Mouse (Mus musculus) T-helper 1 cell (primary cell): ENCODE data around the gene Ube2k.

Source experiments
- in situ Hi-C: fragments of 300-600 bp; cut with MboI, MseI; formaldehyde crosslinking; loops from one replicate; pipeline ENCODE4 v1.15.1; 2025; ENCODE audit warnings: high pct_unique_total_duplicates

The Ube2k gene

GRCm38 (mm10) chr5:65537420-65538071, 513 bp downstream of the Ube2k start:
- in situ Hi-C loops: no loop called here

- in situ Hi-C loops: no loop called here
Observed at GRCm38 (mm10) chr5:65538121-65538520, 1.1 kb downstream of the Ube2k start.

- in situ Hi-C loops: no loop called here
Observed at GRCm38 (mm10) chr5:65538829-65539228, 1.8 kb downstream of the Ube2k start.

GRCm38 (mm10) chr5:65539786-65540185, 2.8 kb downstream of the Ube2k start:
- in situ Hi-C loops: no loop called here

- in situ Hi-C loops: no loop called here
Observed at GRCm38 (mm10) chr5:65541889-65542288, 4.9 kb downstream of the Ube2k start.

- in situ Hi-C loops: no loop called here
Observed at GRCm38 (mm10) chr5:65543491-65543890, 6.5 kb downstream of the Ube2k start.

- in situ Hi-C loops: no loop called here
Observed at GRCm38 (mm10) chr5:65544616-65545015, 7.6 kb downstream of the Ube2k start.

GRCm38 (mm10) chr5:65549677-65550076, 12.6 kb downstream of the Ube2k start:
- in situ Hi-C loops: no loop called here

GRCm38 (mm10) chr5:65557109-65557508, 20.1 kb downstream of the Ube2k start:
- in situ Hi-C loops: no loop called here

- in situ Hi-C loops: no loop called here
Observed at GRCm38 (mm10) chr5:65561125-65561893, 24.3 kb downstream of the Ube2k start.

- in situ Hi-C loops: no loop called here
Observed at GRCm38 (mm10) chr5:65565486-65565885, 28.5 kb downstream of the Ube2k start.

GRCm38 (mm10) chr5:65574876-65575275, 37.8 kb downstream of the Ube2k start:
- in situ Hi-C loops: no loop called here

GRCm38 (mm10) chr5:65575896-65576295, 38.9 kb downstream of the Ube2k start:
- in situ Hi-C loops: no loop called here

GRCm38 (mm10) chr5:65578545-65578944, 41.5 kb downstream of the Ube2k start:
- in situ Hi-C loops: no loop called here

- in situ Hi-C loops: no loop called here
Observed at GRCm38 (mm10) chr5:65586291-65586690, 49.3 kb downstream of the Ube2k start.

GRCm38 (mm10) chr5:65590199-65590598, 53.2 kb downstream of the Ube2k start:
- in situ Hi-C loops: no loop called here

GRCm38 (mm10) chr5:65592421-65592820, 55.4 kb downstream of the Ube2k start:
- in situ Hi-C loops: no loop called here

GRCm38 (mm10) chr5:65599681-65600080, 62.6 kb downstream of the Ube2k start:
- in situ Hi-C loops: no loop called here

- in situ Hi-C loops: no loop called here
Observed at GRCm38 (mm10) chr5:65606820-65607219, 69.8 kb downstream of the Ube2k start.

- in situ Hi-C loops: no loop called here
Observed at GRCm38 (mm10) chr5:65609769-65610168, 72.7 kb downstream of the Ube2k start.

GRCm38 (mm10) chr5:65610541-65610940, 73.5 kb downstream of the Ube2k start:
- in situ Hi-C loops: no loop called here

- in situ Hi-C loops: no loop called here
Observed at GRCm38 (mm10) chr5:65613152-65613924, 76.3 kb downstream of the Ube2k start.
